Mouse (Mus musculus) heart, adult 2 months (tissue): ENCODE results near the gene Evl. TPM values are rescaled to one million over a fixed set of nuclear protein-coding genes. Genes with fewer than 3 reads are reported as not detected.
A peak's percentile ranks its signal among the peaks of the same experiment; 100 is the strongest.

ENCODE experiments used
- DNase-seq, 2 experiments: peaks; one replicate each; pipeline ENCODE4 v3.0.0; 2021
- H3K27ac ChIP-seq: fragments of 200-600 bp; 2 replicates; pipeline ENCODE4 v1.8.1; 2022
- H3K27me3 ChIP-seq: fragments of 200-500 bp; 2 replicates; pipeline ENCODE4 v1.6.1; 2012; ENCODE audit warnings: mild to moderate bottlenecking, low read length, inconsistent platforms, mixed read lengths; ENCODE audit not compliant: control insufficient read depth, insufficient read depth
- H3K36me3 ChIP-seq: fragments of 200-500 bp; 2 replicates; pipeline ENCODE4 v1.6.1; 2012; ENCODE audit warnings: low read length, inconsistent platforms; ENCODE audit not compliant: control insufficient read depth, insufficient read depth
- H3K4me1 ChIP-seq: fragments of 200-500 bp; 2 replicates; pipeline ENCODE4 v1.6.1; 2011; ENCODE audit warnings: low read length; ENCODE audit not compliant: control insufficient read depth, insufficient read depth
- H3K4me3 ChIP-seq: fragments of 200-600 bp; 2 replicates; pipeline ENCODE4 v1.8.1; 2022
- H3K79me2 ChIP-seq: fragments of 200-500 bp; replicated peaks from 2 replicates; pipeline ENCODE4 v1.6.1; 2012; ENCODE audit warnings: mild to moderate bottlenecking, inconsistent platforms, low read length, moderate library complexity, mixed read lengths; ENCODE audit not compliant: control insufficient read depth, insufficient read depth
- H3K9ac ChIP-seq: fragments of 200-500 bp; 2 replicates; pipeline ENCODE4 v1.6.1; 2012; ENCODE audit warnings: low read depth, mild to moderate bottlenecking, control low read depth, inconsistent platforms, low read length, mixed read lengths
- CTCF ChIP-seq: fragments of 200-600 bp; IDR thresholded peaks from 2 replicates; pipeline ENCODE4 v1.8.1; 2022; ENCODE audit warnings: antibody characterized with exemption, mild to moderate bottlenecking, moderate library complexity
- EP300 ChIP-seq: fragments of 200-500 bp; IDR thresholded peaks from 2 replicates; pipeline ENCODE4 v1.6.1; 2011; ENCODE audit warnings: low read depth, low read length, control low read depth; ENCODE audit not compliant: insufficient read depth
- POLR2A ChIP-seq: fragments of 200-500 bp; IDR thresholded peaks from 2 replicates; pipeline ENCODE4 v1.6.1; 2011; ENCODE audit warnings: mild to moderate bottlenecking, low read depth, low read length, control low read depth; ENCODE audit not compliant: insufficient read depth
- WGBS: fragments of 180-500 bp; shearing (Covaris S2); methylation state at CpG from one replicate; pipeline ENCODE4 v1.1.7; 2018; 5-methylcytosine and 5-hydroxymethylcytosine counted together
- intact Hi-C: fragments of 180-260 bp; cut with DNase I; formaldehyde crosslinking; loops from one replicate; pipeline ENCODE4 v1.15.1; 2025
- polyA plus RNA-seq: library from polyadenylated mRNA; depleted of rRNA; stranded (reverse); fragments of >200 nt; gene quantifications from 2 replicates; pipeline ENCODE4 v1.2.3, GENCODE M21; 2012
- total RNA-seq, 2 experiments: library from RNA; stranded (reverse); gene quantifications; 2 replicates each; pipeline ENCODE4 v1.2.3; 2021

Evl gene
- total and polyA plus RNA-seq, 3 experiments: 34.8 to 40.6 (median 36.4) TPM

DNA sequence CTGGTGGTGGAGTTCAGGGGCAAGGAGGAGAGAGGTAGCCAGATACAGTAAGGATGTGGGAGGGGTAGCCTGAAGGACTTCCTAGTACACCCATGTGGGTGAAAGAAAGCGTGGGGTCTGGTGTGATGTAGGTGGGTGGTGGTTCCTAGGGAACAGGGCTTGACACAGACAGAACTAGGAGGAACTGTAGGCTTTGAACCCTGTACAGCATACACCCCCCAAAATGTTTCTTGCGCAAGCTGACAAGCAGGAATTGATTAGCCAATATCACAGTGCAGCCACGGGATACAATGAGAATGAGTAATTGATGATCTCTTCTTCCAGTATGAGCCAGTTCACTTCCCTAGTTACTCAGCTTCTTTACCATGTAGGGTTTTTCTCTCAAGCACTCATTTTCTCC lies 84.6 kb downstream of the Evl start:
- Histone ChIP-seq H3K27ac (no peak overlapping the region), H3K4me3 (no peak overlapping the region), H3K36me3 (no peaks in the 10 kb centered on the region), H3K79me2 (0 out of 2 replicates have a peak, but pooled peaks cover 3% of the 10 kb centered on the region), H3K9ac (no peak overlapping the region), H3K4me1 (peaks cover 2% of the 10 kb centered on the region; the same call in 1 of the 2 replicates), H3K27me3 (no peaks in the 10 kb centered on the region)
- no peak for DNase-seq
- 85% methylated on average over 3 of the region's 3 CpGs for WGBS
- TF ChIP-seq CTCF (no peak), EP300 (no peak)
- intact Hi-C loops: no loop called here

DNA sequence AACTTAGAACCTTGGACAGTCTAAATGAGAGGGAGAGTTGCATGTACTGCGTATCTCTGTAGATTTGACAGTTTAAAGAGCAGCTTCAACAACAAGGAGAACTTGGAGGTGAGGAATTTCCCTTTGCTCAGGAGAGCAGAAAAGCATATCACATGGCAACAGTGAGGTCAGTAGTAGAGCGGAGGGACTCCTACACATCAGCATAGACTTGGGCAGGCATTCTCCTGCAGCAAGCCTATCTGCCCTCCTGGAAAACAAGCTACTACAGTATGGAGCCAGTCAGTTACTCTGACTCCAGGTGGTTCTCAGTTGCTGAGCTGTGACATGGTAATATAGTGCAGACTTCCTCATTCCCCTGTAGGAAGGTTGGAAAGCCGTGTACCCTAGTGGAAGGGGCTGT lies 87.5 kb downstream of the Evl start:
- H3K9ac ChIP-seq: no peak overlapping the region
- DNase-seq: no peak
- H3K4me3 ChIP-seq: no peak overlapping the region
- no peaks in the 10 kb centered on the region for H3K36me3 ChIP-seq
- 0 out of 2 replicates have a peak, but pooled peaks cover 3% of the 10 kb centered on the region for H3K79me2 ChIP-seq
- no peaks in the 10 kb centered on the region for H3K27me3 ChIP-seq
- peaks cover 2% of the 10 kb centered on the region; the same call in 1 of the 2 replicates for H3K4me1 ChIP-seq
- TF ChIP-seq CTCF: no peak
- no peak for TF ChIP-seq POLR2A
- TF ChIP-seq EP300: no peak
- no peak overlapping the region for H3K27ac ChIP-seq
- WGBS: 84% methylated on average over 3 of the region's 3 CpGs
- intact Hi-C loops: no loop called here

GRCm38 (mm10) chr12:108646234-108646633 lies 91.7 kb downstream of the Evl start:
- no peak for DNase-seq
- 91% methylated on average over 1 of the region's 1 CpGs for WGBS
- intact Hi-C loops: no loop called here
- H3K27ac ChIP-seq: no peak overlapping the region
- 0 out of 2 replicates have a peak, but pooled peaks cover 1% of the 10 kb centered on the region for H3K79me2 ChIP-seq
- H3K27me3 ChIP-seq: no peaks in the 10 kb centered on the region
- peaks cover 2% of the 10 kb centered on the region for H3K4me1 ChIP-seq
- H3K9ac ChIP-seq: no peak overlapping the region
- TF ChIP-seq EP300 (no peak), CTCF (no peak), POLR2A (no peak)
- H3K4me3 ChIP-seq: no peak overlapping the region
- H3K36me3 ChIP-seq: no peaks in the 10 kb centered on the region

- Histone ChIP-seq H3K27ac (no peak overlapping the region), H3K79me2 (no peaks in the 10 kb centered on the region), H3K4me1 (peaks cover 3% of the 10 kb centered on the region), H3K4me3 (no peak overlapping the region), H3K36me3 (no peaks in the 10 kb centered on the region), H3K27me3 (no peaks in the 10 kb centered on the region), H3K9ac (no peak overlapping the region)
- no peak for TF ChIP-seq POLR2A
- TF ChIP-seq CTCF: no peak
- TF ChIP-seq EP300: no peak
- intact Hi-C loops: no loop called here
- DNase-seq: no peak
These were observed 93.3 kb downstream of the Evl start for GRCm38 (mm10) chr12:108647784-108648183.

DNA sequence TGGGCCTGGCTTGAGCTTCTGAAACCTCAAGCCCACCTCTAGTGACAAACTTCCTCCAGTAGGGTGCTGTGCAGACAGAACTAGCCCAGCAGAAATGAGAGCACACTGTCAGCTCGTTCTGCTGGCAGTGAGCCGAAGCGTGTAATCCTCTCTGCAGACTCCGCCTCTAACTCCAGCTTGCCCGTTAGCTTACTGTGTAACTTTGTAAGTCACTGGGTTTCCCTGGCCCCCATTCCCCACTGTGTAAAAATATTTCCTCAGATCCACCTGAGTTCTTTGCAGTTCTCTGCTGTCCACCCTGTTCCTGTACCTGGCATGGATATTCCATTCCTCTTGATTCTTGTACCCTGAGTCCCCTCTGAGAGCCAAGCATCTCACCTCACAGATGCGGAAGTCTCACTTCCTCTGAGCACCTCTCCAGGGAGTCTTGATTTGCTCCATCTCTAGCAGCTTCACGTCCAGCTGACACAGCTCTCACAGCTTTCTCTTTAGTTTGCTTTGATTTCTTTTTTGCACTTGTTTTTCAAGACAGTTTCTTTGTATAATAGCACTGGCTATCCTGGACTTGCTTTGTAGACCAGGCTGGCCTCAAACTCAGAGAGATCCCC lies 96.6 kb downstream of the Evl start:
- 23% methylated on average over 7 of the region's 7 CpGs for WGBS
- peak; percentile 61 to 64 for DNase-seq
- intact Hi-C loops: no loop called here
- H3K27ac ChIP-seq: no peak overlapping the region; the same call in 1 of the 2 replicates
- TF ChIP-seq POLR2A: no peak
- no peak for TF ChIP-seq CTCF
- no peak for TF ChIP-seq EP300
- H3K27me3 ChIP-seq: no peaks in the 10 kb centered on the region
- H3K9ac ChIP-seq: no peak overlapping the region
- H3K4me1 ChIP-seq: peaks cover 4% of the 10 kb centered on the region
- H3K79me2 ChIP-seq: no peaks in the 10 kb centered on the region
- no peaks in the 10 kb centered on the region for H3K36me3 ChIP-seq
- no peak overlapping the region for H3K4me3 ChIP-seq
